Mouse (Mus musculus) kidney, postnatal 14 days (tissue): ENCODE measurements around the gene D1Pas1.

Source experiments
- DNase-seq: peaks from one replicate; pipeline ENCODE4 v3.0.0; 2022; ENCODE audit warnings: mixed read lengths

Gene D1Pas1

DNA sequence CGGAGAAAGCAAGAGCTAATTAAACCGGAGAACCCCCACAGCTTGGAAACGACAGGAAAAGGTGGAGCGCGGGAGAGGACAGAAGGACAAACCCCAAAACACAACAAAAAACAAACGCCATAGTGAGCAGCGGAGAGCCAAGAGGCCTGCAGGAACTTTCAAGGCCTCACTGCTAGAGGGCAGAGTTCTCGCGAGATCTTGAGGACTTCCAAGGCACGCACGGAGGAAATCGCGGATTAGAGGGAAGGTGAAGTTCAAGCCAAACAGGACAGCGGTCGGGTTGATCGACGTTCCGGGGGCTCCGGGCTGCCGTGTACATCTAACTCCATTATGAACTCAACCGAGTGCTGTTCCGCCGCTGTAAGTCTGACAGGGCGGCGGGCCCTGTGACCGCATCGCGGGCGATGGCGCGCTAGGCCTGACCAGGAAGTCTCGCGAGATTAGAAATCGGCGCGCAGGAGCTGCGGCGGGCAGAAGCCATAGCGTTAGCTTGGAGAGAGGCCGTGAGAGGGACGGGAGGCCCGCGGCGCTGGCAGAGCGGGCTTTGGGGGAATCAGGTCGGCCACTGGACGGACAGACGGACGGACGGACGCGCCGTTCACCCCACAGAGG is at the start of gene D1Pas1:
Gene D1Pas1, plus strand, starts transcription at position 216 of the 612 bp plus-strand sequence.
- DNase-seq, result no peak

DNA sequence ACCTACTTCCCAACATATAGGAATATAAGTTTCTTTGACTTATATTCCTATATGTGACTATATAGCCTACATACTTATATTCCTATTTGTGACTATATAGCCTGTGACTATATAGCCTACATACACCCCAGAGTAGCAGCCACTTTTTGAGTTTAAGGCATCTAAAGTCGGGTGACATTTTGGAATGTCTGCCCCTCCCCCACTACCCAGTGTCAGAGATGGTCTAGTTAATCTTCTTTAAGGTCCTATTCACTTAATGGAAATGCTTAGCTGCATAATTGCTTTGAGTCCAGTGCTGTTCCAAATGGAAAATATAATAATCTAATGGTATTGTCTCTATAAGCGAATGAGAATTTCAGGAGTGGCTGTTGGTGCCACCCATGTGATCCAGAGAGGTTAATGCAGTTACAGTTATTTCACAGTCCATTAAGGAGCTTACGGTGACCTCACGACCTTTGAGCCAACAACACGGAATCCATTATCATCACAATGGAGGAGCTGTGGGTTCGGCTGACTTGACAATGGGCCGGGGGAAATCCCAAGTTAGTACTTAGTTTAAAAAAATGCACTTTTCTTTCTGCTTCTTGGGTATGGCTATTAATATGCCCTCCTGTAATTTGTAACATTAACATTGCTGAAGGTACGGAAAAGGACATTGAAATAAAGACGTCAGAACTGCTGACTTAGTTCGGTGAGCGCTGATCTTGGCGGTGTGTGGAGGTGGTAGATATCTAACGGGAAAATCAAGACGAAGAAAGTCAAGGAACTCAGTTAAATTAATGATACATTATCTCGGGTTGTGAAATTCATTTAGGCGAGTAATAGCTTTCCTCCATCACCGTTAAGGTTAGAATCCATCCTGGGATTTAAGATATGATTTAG is 44.5 kb upstream of the D1Pas1 start:
- no peak for DNase-seq

GRCm38 (mm10) chr1:186924027-186924426 is 43.2 kb upstream of the D1Pas1 start:
- no peak for DNase-seq

- no peak for DNase-seq
Measured at GRCm38 (mm10) chr1:186925411-186925810, 41.8 kb upstream of the D1Pas1 start.

DNA sequence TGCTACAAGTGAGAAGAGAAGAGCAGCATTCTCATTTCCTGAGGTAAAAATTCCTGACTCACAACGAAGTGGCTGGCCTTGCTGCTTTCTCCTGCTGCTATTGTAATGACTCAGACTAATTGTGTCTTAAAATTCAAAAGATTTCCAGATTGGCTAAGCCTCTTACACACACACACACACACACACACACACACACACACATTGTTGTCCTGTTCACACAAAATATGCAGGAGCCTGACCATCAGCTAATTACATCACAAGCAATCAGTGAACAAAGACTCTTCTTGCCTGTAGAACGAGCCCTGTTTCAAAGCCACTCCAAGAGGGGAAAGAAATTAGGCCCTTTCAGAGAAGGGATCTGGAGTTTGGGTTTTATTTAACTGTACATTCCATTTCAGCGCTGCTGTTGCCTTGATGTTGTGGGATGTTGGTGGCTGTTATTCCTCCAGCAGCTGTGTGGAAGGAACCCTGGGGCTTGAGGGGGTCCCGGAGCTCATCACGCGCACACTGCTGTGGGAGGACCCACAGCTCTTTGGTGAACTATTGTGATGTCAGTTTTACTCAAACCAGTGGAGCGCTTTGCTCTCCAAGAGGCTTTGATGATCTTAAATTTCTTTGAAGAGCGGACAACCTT is 40.8 kb upstream of the D1Pas1 start:
- DNase-seq, result no peak

DNA sequence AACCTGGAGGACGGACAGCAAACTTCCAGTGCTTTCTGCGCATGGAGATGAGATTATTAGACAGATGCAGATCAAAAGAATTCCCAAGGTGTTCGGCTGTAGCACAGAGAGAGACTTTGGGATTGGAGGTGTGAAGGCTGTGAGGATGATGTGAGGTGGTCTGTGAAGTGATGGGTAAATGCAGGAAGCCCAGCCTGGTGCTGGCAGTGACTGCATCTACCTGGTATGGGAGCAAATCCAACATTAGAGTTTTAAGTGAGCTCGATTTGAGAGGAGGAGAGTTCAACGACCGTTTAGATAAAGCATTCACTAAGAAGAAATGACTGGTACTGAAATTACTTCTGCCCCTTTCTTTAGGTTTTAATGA is 40.3 kb upstream of the D1Pas1 start:
- no peak for DNase-seq

DNA sequence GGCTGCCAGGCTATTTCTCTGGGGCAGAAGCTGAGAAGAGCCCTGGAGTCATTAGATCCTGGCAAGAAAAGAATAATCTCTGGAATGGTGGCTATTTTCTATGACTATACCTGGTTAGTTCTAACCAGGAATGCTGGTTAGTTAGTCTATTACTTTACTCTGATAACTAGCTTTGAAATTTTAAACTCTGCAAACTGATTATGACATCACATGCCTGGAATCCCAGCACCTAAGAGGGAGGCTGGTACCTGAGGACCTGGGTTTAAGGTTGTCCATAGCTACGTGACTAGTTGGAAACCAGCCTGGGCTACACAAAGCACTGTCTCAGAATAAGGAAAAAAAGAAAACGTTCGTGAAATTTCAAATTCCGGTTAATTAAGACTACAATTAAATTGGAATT is 39.7 kb upstream of the D1Pas1 start:
- no peak for DNase-seq

GRCm38 (mm10) chr1:186930160-186930887 is 36.9 kb upstream of the D1Pas1 start:
- DNase-seq, result no peak

DNA sequence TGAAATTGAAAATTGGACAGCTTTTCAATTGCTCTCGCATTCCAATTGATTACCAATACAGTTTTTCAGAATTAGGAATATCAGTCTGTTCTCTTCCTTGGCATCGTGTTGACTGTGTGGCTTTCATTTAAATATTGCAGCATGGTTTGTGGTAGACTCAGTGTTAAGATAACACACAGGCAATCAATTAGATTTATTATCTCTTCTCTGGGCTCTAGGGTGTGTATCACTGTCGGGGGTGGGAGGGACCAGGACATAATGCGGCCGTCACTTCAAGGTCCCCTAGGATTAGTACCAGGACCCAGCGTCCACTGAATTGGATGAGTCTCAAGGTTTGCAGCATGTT is 36.4 kb upstream of the D1Pas1 start:
- no peak for DNase-seq

DNA sequence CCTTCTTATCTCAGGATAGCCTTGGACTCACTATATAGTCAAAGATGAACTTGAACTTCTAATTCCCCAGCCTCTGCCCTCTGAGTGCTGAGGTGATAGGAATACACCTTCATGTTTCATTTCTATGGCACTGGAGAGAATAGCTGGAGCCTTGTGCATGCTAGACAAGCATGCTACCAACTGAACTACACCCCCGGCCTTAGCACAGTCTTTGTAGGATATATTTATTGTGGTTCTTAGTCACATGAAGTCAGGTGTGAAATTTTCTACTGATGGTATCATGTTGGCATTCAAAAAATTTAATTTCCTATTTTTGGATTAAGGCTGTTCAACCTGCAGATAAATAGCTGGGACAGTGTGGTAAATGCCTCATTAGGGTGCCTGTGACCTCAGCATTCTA is 33.0 kb upstream of the D1Pas1 start:
- DNase-seq, result no peak

- no peak for DNase-seq
Measured at GRCm38 (mm10) chr1:186952381-186952780, 14.8 kb upstream of the D1Pas1 start.

- no peak for DNase-seq
Measured at GRCm38 (mm10) chr1:186954591-186954990, 12.6 kb upstream of the D1Pas1 start.

DNA sequence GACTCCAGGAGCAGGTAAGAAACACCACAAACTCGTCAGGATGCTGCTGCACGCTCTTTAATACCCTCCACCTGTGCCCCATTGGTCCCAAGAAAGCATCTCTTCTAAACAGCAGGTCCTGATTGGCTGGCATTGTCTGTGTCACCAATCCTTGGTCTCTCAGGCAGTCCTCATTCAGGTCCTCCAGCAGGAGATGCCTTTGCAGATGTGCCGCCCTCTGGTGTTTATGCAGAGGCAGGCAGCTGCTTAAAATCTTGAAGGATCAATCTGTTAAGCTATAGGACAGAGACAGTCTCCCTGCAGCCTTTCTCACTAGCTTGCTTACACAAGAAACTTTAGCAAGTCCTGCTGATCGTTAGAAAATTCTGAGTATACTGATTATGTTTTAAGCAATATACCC is 7.8 kb upstream of the D1Pas1 start:
- peak; percentile 5 for DNase-seq

DNA sequence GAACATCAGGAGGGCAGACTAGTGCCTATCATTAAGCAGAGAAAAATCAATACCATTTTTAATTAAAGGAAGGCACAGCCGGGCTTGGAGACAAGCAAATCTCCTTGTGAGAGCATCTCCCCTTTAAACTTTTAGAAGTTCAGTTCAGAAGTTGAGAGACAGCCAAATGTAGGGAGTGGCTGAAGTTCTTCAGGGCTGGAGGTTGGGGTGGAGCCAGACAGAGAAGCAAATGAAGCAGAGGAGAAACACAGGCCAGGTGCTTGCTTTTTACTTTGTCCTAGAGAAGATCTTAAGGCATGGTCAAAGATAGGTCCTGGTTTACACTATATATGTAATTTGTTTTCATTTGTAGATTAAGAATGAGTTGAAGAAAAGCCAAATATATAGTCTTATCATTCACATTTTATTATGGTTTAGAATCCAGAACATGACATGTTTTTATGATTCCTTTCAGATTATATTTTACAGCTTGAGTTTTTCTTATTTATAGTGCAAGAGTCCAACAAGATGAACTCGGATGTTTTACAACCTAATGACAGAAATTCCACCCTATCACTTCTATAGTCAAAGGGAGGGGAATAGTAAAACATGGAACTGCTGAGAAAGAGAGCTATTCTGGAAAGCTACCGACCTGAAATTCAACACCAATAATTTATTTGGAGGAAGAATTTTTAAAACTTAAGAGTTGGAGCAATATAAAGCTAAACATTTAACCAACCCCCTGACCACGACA is 2.9 kb upstream of the D1Pas1 start:
- DNase-seq, result no peak

GRCm38 (mm10) chr1:186967926-186968325 is 710 bp downstream of the D1Pas1 start:
- DNase-seq, result no peak

GRCm38 (mm10) chr1:186976937-186977540 is 9.8 kb downstream of the D1Pas1 start:
- no peak for DNase-seq

DNA sequence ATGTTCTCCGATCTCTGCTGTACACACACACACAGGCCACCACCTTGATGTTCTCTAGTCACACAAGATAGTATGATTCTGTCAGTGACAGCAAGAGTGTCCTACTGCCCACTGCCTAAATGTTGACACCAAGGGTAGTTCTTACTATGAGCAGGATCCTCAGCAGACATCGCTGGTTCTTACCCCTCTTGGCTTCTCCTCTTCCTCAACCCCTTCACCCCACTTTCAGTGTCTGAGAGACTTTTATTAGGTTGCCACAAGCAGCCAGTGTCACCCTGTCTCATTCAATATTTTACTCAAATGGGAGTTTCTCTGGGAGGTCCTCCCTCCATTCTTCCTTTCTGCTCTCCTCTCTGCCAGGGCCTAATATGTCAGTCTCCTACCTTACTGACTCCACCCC is 10.6 kb downstream of the D1Pas1 start:
- DNase-seq, result no peak

DNA sequence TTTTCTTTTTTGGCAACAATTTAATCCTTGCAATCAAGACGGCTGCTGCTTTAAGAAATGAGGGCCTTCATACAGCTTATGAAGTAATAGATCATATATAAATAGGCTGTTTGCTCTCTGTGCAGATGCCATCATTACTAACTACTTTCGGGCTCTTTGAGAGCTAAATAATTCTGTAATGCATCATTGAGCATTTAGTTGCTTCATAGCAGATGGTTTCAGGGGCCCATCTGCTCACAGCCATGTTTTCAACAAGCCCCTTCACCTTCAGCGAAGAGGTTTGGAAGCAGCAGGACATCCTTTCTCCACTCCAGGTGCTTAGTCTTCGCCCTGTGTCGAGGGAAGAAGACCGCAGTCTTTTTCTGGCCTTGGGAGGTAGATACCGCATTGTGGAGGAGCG is 12.2 kb downstream of the D1Pas1 start:
- DNase-seq, result no peak

DNA sequence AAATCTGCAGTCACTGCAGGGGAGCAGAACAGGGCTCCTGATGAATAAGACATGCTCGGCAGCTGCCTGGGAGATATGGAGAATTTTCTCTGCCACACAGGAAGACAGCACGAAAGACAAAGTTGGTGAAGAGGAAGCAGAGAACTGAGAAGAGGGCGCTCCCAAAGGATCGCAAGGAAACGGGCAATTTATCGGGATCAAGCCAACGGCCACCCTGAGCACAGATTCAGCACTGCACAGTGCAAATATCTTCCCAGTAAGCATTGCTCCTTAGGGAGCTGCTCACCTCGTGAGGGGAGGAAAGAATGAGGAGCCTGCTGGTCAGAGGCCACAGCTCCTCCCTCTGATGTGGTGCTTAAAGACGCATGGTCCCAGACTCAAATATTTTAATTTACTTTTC is 13.3 kb downstream of the D1Pas1 start:
- no peak for DNase-seq

DNA sequence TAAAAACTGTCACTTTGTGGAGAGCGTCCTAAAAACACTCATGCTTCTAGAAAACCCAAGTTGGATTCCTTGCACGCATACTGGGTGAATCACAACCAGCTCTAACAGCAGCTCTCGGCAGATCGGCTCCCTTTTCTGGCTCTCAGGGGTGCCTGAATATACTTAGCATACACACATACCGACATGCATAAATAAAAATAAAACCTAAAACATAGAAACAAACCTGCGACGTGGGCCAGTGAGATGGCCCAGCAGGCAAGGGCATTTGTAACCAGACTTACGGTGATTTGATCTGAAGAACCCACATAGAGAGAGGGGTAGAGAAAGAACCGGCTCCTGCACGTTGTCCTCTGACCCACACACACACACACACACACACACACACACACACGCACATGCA is 17.9 kb downstream of the D1Pas1 start:
- DNase-seq, result no peak

- DNase-seq, result no peak
Measured at GRCm38 (mm10) chr1:186986086-186986485, 18.9 kb downstream of the D1Pas1 start.

GRCm38 (mm10) chr1:186986506-186986905 is 19.3 kb downstream of the D1Pas1 start:
- no peak for DNase-seq
